Mouse (Mus musculus) E14TG2a.4 (cell line): ENCODE measurements around the gene Ifi207.
"Not testable (repeated sequence)": the region's sequence is repeated elsewhere in the genome, so short reads cannot be mapped to it uniquely, and the experiment has no call there.

Source experiments
- CTCF ChIP-seq: conservative IDR thresholded peaks from 2 replicates; pipeline ENCODE4 v1.5.1; 2014; ENCODE audit warnings: low read length
- POU5F1 ChIP-seq: IDR thresholded peaks from 2 replicates; pipeline ENCODE4 v1.6.1; 2014; ENCODE audit warnings: low read length, borderline replicate concordance

GRCm38 (mm10) chr1:173735015-173735414 lies 6.5 kb downstream of the Ifi207 start:
- TF ChIP-seq CTCF, POU5F1: not testable (repeated sequence)
